Mouse (Mus musculus) mammary gland, adult 2 months (tissue): ENCODE measurements around the gene Creb3. TPM values are rescaled to one million over a fixed set of nuclear protein-coding genes. Genes with fewer than 3 reads are reported as not detected.

Experiments used
- polyA plus RNA-seq: library from polyadenylated mRNA; depleted of rRNA; stranded (reverse); fragments of >200 nt; gene quantifications from 2 replicates; pipeline ENCODE4 v1.2.3, GENCODE M21; 2012; ENCODE audit warnings: low replicate concordance; rRNA removed

The Creb3 gene
- 75.4 and 91.4 TPM in 2 replicates for polyA plus RNA-seq

DNA sequence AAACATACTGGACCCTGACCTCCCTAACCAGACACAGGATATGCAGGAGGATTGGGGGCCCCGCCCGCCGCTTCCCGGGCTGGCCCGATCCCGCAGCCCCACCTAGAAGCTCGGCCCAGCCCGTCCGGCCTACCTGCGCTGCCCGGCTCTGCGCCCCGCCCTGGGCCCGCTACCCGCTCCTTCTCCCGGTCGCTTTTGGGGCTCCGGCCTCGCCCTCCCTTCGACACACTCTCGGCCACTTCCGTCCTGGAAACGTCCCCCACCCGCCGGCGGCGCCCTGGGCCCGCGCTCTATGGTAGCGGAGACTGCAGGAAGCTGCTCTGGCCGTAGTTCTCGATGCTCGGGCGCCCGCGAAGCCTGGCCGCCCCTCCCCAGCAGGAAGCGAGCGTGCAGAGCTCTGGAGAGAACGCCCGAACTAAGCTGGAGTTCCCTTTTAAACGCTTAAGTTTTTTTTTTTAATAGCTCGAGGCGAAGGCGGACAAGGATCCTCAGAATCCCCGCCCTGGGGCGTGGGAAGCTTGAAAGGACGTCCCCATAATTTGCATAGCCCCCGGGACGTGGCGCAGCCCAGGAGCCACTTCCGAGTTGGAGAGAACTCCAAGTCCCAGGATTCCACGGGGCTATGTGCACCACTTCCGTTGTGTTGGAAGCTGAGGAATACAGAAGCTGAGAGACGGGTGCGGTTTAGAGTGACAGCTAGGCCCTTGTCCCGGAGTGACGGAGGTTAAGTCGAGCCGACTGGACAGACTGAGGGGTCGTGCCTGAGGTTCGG lies at the start of gene Creb3, which contains the start of gene Tln1:
TSS of gene Creb3 (plus strand) at position 336 of the 772 bp plus-strand sequence.
TSS of gene Tln1 (minus strand) at position 695 of the 772 bp plus-strand sequence.

GRCm38 (mm10) chr4:43578376-43579204 lies 16.5 kb downstream of the Creb3 start, which contains the start of the genes Rgp1 and Gba2:
Gene Rgp1 (plus strand): TSS chr4:43578715.
Gene Gba2 (minus strand): TSS chr4:43578873.

GRCm38 (mm10) chr4:43584444-43585416 lies 22.6 kb downstream of the Creb3 start, which contains the start of gene Msmp:
Gene Msmp (minus strand): TSS chr4:43584494.

Other genes with a start within 250 kb of the Creb3 start
- 14.4 and 23.7 TPM in 2 replicates for gene Rusc2, start 180.4 kb upstream of the Creb3 start, polyA plus RNA-seq
- gene Fam166b, start 133.2 kb upstream of the Creb3 start, polyA plus RNA-seq, result 0.23 TPM in 1 of 2 replicates, not detected in the other
- 79.6 and 124 TPM in 2 replicates for gene Tesk1, start 120.4 kb upstream of the Creb3 start, polyA plus RNA-seq
- gene Cd72, start 107.7 kb upstream of the Creb3 start, polyA plus RNA-seq, result 28.2 and 33.5 TPM in 2 replicates
- gene Sit1, start 78.6 kb upstream of the Creb3 start, polyA plus RNA-seq, result 9.2 and 21.2 TPM in 2 replicates
- 62.5 and 267 TPM in 2 replicates for gene Ccdc107, start 69.4 kb upstream of the Creb3 start, polyA plus RNA-seq
- gene Arhgef39, start 62.6 kb upstream of the Creb3 start, polyA plus RNA-seq, result 4.4 and 4.8 TPM in 2 replicates
- 0.78 and 1.5 TPM in 2 replicates for gene Car9, start 55.4 kb upstream of the Creb3 start, polyA plus RNA-seq
- gene Tpm2, start 38.6 kb upstream of the Creb3 start, polyA plus RNA-seq, result 23.0 and 770 TPM in 2 replicates
- 101 and 163 TPM in 2 replicates for gene Tln1, start 359 bp downstream of the Creb3 start, polyA plus RNA-seq
- gene Rgp1, start 16.4 kb downstream of the Creb3 start, polyA plus RNA-seq, result 60.7 and 68.0 TPM in 2 replicates
- 22.0 and 23.6 TPM in 2 replicates for gene Gba2, start 16.5 kb downstream of the Creb3 start, polyA plus RNA-seq
- gene Msmp, start 22.2 kb downstream of the Creb3 start, polyA plus RNA-seq, result 0.74 and 1.1 TPM in 2 replicates
- gene Npr2, start 69.6 kb downstream of the Creb3 start, polyA plus RNA-seq, result 42.2 and 51.5 TPM in 2 replicates
- gene Spag8, start 91.3 kb downstream of the Creb3 start, polyA plus RNA-seq, result 0.92 and 1.7 TPM in 2 replicates
- gene Hint2, start 94.1 kb downstream of the Creb3 start, polyA plus RNA-seq, result 87.4 and 136 TPM in 2 replicates
- gene Tmem8b, start 106.6 kb downstream of the Creb3 start, polyA plus RNA-seq, result 12.3 and 18.7 TPM in 2 replicates
- 0.02 and 0.09 TPM in 2 replicates for gene Fam221b, start 106.8 kb downstream of the Creb3 start, polyA plus RNA-seq
- not detected in 2 replicates for gene Olfr70, start 138.5 kb downstream of the Creb3 start, polyA plus RNA-seq
- not detected in 2 replicates for gene Olfr71, start 147.9 kb downstream of the Creb3 start, polyA plus RNA-seq
- gene Hrct1, start 164.9 kb downstream of the Creb3 start, polyA plus RNA-seq, result 21.9 and 24.8 TPM in 2 replicates
- 5.1 and 8.1 TPM in 2 replicates for gene Spaar, start 167.7 kb downstream of the Creb3 start, polyA plus RNA-seq
- 0.14 TPM in 1 of 2 replicates, not detected in the other for gene Olfr159, start 208.7 kb downstream of the Creb3 start, polyA plus RNA-seq